Mouse (Mus musculus) stomach, postnatal 0 days (tissue): Measurements from ENCODE around the gene Prkg2.

ENCODE experiments used
- CTCF ChIP-seq: IDR thresholded peaks from 2 replicates; pipeline ENCODE4 v1.5.1; 2016; ENCODE audit warnings: antibody characterized with exemption, low read depth, mild to moderate bottlenecking, moderate library complexity
- EP300 ChIP-seq: optimal IDR thresholded peaks from 2 replicates; pipeline ENCODE3; 2016; ENCODE audit warnings: antibody characterized with exemption

DNA sequence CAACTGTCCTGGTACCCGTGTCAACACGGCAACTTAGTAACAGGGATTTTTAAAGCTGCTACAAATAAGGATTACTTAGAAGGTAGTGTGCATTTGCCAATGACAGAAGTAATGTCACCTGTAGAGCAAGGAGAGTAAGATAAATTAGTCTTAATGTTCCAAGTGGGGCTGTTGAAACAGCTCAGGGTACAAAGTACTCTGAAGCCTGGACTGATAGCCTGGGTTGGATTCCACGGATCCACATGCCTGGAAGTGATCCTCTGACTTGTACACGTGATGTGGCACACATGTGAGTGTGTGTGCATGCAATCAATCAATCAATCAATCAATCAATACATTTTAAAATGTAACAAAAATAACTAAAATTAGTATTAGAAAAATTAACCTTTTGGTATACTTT lies 45.6 kb downstream of the Prkg2 start:
- TF ChIP-seq CTCF (no peak), EP300 (no peak)
